Mouse (Mus musculus) spleen, adult 18-20 months (tissue): ENCODE measurements around the gene Fam81b.

Experiments
- DNase-seq, 2 experiments: peaks; one replicate each; pipeline ENCODE4 v3.0.0; 2022; ENCODE audit warnings: mixed read lengths in 2 of 2

Gene Fam81b

DNA sequence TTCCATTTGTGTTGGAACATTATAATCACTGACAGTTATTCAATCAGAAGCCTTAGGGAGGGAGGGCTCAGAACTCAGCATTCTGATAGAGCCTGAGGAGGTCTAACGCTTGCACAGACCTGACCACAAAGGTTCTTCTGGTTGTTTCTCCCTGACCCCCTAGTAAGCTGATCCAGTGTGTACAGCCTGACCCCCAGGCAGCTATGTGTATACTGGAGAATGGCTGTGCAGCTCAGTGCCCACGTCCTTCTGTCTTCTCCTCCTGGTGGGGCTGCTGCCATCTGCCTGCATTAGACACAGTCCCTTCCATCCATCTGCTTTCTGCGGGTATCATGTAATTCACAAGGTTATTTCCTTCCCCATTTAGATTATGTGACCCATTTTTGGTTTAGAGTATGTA lies 115.7 kb downstream of the Fam81b start:
- no peak for DNase-seq

DNA sequence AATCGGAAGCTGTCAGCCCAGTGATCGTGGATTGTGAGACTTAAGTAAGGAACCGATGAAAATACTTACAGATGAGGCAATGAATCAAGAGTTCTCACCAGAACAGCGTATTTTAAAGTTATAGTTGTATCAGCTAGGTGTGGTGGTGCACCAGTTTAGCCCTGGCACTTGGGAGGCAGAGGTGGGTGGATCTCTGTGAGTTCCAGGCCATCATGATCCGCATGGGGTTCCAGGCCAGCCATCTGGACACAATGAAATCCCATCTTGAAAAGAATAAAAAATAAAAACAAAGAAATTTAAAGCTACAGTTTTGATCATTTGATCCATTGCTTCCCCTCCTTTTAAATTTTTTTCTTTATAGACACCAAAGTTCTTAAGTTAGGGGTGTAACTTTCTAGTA lies 117.2 kb downstream of the Fam81b start:
- DNase-seq, result no peak

DNA sequence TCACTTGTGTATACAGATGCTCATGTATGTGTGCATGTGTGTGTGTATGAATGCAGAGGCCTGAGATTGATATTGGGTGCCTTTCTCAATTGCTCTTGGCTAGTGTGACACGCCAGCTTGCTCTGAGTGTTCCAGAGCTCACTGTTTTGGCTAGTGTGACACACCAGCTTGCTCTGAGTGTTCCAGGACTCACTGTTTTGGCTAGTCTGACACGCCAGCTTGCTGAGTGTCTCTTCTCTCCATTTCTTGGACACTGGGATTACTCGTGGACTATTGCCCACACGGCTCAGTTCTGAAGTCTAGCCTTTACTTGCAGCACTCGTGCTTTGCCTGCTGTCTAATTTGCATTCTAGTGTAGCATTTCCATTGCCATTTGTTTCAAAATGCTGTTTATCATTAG lies 126.2 kb downstream of the Fam81b start:
- DNase-seq, result no peak

DNA sequence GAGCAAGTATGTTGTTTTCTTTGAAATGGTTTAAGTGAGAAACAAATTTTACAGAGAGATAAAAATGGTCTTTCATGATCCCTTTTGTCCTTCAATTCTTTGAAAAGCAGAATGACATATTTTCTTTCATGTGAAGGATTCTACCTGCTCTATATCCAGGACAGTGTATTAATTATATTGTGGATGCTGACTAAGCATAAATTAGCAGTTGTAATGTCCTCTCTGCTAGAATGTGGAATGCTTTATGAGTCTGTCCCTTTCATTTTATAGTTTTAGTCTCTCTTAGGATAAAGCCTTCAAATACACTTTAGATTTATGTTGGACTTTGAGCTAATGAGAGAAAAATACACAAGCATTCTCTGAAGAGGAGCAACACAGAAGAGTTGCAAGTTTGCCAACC lies 130.6 kb downstream of the Fam81b start:
- no peak for DNase-seq

DNA sequence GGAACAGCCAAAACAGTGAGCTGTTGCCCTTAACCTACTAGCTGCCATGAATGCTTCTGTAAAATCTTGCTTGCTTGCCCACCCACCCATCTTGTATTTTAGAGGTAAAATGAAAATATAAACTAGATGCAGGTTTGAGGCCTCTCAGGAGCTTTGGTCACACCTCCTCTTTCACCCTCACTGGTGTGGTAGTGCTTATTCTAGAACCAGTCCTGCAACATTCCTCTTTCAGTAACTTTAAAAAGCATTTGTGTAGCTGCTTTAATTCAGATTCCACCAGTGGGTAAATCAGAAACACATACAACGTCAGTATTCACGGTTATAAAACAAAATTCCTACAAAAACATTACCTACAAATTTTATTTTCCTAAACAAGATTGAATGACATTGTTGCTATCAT lies 144.3 kb downstream of the Fam81b start:
- no peak for DNase-seq

DNA sequence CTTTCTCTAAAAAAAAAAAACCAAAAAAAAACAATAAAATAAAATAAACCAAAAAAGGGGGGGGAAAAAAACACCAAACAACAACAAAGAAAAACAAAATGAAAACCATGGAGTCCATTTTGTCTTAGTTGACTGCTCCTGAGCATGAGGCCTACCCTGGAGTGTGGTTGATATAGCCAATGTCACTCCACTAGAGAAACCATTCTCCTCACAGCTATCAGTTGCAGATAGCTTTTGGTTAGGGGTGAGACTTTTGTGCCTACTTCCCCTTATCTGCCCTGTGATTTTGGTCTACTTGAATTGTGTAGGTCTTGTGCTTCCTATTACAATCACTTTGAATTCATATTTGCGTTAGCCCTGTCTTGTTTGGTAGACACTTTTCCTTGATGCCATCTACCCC lies 147.4 kb downstream of the Fam81b start:
- no peak for DNase-seq

DNA sequence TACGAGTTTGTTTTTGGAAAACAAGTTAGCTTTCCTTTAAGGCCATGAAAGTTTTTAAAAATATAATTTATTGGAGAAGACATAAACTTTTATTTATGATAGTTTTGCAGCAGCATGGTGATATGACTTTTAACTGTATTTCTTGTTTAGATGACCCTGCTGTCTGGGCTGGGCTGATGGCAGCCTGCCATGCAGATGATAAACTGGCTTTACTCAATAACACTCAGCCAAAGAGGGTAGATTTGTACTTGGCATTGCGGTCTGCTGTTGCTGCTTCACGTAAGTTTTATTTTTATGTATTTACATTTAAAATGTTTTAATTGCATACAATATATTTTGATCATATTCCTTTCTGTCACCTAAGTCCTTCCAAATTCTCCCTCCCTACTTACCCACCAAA lies 147.8 kb downstream of the Fam81b start:
- no peak for DNase-seq
